Mouse (Mus musculus) kidney, postnatal 10 days (tissue): ENCODE measurements around the gene Fam171a1.
A peak's percentile ranks its signal among the peaks of the same experiment; 100 is the strongest.
"Not testable (repeated sequence)": the region's sequence is repeated elsewhere in the genome, so short reads cannot be mapped to it uniquely, and the experiment has no call there.

Source experiments
- DNase-seq: peaks from one replicate; pipeline ENCODE4 v3.0.0; 2021; ENCODE audit warnings: mixed read lengths

The Fam171a1 gene

DNA sequence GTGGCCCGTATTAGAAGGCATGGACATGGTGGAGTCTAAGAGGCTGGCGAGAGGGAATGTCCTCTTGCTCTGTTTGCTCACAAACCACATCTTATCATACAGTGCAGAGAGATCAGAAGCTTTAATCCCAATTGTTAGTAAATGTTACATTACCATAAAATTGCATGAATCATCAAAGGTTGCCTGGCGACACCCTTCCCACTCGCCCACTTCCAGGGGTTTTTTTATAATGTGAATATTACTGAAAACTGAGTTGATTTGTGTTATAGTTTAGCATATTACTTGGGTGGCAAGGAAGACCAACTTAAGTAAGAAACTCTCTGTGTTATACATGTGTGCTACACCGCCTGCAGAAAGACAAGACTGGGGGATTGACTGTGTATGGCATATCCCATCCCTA lies 60.9 kb downstream of the Fam171a1 start:
- DNase-seq, result no peak

DNA sequence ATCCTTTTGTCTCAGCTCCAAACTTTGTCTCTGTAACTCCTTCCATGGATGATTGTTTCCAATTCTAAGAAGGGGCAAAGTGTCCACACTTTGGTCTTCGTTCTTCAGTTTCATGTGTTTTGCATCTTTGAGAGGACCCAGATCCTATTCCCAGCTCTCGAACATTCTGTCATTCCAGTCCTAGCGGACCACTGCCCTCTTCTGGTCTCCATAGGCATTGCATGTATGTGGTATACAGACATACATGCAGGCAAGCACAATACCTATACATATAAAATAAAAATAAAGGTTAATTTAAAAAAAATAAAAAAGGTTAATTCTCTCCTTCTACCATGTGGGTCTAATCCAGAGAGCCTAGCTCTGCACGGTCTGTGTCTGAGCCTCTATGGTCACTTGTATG lies 62.0 kb downstream of the Fam171a1 start:
- DNase-seq, result not testable (repeated sequence)

DNA sequence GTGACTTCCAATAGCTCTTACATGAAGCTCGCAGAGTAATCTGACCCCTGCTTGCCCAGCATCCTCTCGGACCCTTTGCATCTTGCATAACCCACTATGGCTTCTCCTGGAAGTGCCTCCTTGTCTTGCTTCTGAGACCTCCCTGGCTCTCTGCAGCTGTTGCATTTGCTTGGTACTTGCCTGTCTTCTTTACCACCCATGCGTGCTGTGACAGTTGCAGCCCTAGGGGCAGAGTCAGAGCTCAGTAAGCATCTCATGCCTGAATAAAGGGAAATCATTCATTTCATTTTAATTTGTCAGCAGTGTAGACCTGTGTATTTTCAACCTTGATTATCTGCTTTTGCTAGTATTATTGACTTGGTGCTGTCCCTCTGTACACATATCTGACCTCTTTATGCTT lies 62.7 kb downstream of the Fam171a1 start:
- DNase-seq, result no peak

DNA sequence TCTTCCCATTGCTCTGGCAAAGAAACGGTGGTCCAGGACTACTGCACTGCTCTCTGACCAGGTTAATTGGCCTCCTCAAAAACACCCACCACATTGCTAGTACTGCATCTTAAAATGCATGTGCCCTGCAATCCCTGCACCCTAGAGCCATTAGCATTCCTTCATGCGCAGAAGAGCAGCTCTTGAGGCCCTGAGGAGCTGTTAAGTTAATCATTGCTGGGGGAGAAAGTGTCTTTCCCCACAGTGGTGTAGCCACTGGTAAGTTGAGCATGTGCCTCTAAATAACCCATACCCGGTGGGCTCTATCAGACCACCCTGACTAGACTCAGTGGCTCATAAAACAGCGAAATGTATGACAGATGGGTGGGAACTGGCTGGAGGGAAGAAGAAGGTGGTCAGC lies 66.5 kb downstream of the Fam171a1 start:
- DNase-seq, result no peak

DNA sequence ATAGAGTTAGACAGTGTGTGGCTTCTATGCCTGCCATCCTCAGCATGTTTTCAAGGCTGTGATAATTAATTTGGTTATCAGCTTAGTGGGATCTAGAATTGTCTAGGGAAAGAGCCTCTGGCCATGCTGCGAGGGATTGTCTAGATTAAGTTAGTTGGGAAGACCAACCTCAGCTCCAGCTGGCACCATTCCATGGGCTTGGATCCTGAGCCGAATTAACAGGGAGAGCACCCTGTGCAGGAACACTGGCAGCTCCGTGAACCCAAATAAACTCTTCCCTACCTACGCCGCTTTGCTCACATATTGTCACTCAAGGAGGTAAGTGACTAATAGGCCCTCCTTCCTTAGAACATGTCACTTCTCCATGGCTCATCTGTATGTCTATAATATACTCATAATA lies 69.6 kb downstream of the Fam171a1 start:
- no peak for DNase-seq

DNA sequence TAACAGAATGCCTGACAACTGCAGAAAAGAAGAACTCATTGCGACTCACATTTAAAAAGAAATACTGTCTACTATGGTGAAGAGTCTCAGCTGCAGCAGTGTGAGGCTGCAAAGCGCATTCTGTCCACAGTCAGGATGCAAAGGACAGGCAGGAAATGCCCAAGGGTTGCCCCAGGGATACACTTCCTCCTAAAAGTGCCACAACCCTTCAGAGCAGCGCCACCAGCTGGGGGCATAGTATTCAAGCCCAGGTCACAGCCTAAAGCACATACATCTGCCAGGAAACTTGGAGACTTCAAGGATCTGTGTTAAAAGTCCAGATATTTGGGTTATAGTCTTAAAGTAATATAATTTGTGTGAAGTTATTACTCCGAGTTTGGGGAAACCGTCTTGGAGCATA lies 71.3 kb downstream of the Fam171a1 start:
- DNase-seq, result peak; percentile 78

DNA sequence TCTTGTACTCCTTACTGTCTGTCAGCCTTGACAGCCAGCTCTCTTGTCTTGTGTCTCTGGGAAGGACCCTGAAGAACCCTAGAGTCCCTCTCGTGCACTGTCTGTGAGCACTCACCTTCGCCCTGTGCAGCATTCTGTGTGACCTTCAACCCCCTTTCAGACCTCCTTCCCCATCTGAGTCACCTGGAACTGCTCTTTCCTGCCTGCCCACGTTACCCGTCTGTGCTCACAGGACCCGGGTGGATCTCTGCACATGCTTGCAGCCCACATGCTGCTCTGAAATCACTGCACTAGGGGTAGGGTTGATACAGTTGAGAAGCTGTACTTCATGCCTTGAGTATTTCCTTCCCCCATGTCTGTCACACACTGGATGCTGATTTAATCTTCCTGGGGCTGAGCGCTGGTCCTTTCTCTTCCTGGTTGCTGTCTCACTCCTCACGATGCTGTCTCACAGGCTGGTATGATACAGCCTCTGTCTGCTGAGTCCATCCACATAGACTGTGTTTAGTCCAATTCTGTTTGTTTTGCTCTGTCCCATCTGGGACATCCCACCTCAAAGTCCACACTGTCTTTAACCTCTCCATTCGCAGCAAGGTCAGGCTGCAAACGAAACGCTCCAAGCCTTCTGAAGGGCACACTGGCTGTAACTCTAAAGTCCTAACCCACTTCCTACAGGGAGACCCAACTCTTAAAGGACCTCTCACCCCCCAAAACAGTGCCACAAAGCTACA lies 74.9 kb downstream of the Fam171a1 start:
- DNase-seq, result no peak

DNA sequence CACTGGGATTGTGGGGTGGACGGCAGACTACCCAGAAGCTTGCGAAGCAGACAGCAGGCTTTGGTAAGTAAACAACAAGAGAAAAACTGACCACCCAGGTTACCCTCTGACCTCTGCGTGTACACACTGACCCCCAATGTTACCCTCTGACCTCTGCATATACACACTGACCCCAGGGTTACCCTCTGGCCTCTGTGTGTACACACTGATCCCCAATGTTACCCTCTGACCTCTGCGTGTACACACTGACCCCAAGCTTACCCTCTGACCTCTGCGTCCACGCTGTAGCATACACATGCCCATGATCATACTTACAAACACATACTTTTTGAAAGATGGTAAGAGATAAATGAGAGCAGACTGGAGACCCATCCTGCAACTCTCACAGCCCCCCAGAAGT lies 77.1 kb downstream of the Fam171a1 start:
- DNase-seq, result no peak

DNA sequence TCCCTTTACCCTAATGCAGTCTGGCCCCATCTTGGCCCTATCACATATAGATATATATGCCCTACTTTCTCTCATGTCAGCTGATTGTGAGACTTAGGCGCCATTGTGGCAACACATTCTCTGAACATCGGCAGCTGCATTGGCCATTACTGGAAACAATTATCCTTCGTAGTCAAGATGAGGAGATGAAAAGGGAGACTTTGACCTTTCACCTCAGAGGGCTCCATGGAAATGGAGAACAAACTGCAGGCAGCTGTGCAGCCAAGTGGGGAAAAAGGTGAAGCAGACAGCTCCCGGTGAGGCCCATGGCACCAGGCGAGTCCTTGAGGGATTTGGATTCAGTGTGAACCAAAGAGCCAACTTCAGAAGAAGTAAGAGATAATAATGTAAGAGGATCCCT lies 81.5 kb downstream of the Fam171a1 start:
- no peak for DNase-seq

DNA sequence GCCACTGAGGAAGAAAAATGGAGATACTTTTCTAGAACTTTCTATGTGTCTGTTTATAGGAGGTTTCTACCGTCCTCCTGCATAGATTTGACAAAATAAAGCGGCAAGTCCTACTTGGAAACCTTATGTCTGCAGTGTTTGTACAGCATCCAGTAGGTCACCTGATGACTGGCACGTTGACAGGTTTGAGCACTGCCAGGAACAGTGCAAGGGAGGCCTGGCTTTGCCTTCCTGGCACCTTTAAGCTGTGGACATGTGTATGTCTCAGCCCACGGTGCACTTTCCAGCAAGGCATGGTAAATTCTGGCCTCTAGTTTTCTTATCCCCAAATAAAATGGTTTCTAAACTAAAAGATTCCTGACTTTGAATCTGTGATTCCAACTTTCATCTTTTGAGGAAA lies 86.4 kb downstream of the Fam171a1 start:
- DNase-seq, result no peak

DNA sequence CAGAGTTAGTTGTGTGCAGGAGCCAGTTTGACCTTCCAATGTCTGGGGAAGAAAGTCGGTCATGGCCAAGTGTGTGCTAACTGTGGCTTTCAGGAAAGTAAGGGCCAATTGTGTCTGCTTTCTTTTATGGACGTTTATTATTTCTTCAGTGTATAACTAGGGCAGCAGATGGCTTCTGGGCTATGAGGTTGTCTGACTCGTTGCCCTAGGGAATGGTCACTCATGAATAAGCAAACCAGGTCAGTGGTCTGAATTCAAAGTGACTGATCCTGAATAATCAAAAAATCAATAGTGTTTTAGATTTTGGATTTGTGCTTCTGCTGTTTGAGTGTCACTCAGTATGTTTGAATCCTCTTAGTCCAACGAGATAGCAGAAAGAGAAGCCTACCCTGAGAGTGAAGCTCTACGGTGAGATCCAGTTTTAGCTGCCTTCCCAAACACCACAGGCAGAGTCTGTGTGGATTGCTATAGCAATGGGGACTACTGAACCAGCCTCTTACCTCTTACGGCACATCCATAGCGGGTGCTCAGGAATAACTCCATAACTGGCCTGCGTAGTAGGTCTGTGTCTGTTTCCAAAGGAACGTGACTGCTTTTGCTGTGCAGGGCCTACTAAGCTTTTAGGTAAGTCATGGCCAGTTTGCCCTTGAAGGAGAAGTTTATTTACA lies 93.1 kb downstream of the Fam171a1 start:
- DNase-seq, result no peak

DNA sequence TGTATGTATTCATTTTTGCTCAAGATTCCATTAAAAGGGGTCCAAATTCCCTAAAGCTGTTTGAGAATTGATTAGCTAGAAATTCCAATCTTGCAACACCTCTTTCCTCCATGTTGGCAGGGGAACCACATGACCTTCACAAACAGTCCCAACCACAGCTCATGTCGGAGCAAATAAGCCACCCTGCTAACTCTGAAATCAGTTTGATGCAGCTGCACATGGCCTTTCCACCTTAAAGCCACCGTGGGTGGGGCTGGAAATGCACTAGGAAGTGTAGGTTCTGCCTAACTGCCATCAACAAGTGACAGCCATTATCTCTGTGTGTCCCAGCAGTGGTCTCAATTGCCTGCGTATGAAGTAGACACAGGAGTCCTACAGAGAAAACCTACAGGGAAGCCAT lies 101.5 kb downstream of the Fam171a1 start:
- DNase-seq, result no peak

DNA sequence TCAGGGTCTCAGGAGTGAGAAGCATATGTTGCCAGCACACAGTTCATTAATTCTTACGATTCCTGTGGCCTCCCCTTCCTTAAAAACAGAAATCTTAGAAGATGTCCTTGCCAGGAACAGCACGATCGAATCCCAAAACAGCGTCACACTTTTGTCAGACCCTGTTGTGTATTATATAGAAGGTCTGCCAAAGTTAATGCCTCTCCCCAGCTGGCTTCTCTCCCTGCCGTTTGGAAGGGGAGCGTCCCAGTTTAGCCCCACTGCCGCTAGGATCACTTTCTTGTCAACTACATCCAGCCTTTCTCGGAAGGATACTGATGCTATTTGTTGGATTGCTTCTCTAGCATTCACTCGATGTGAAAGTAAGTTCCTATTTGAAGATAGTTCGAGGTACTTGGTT lies 102.6 kb downstream of the Fam171a1 start:
- DNase-seq, result no peak

DNA sequence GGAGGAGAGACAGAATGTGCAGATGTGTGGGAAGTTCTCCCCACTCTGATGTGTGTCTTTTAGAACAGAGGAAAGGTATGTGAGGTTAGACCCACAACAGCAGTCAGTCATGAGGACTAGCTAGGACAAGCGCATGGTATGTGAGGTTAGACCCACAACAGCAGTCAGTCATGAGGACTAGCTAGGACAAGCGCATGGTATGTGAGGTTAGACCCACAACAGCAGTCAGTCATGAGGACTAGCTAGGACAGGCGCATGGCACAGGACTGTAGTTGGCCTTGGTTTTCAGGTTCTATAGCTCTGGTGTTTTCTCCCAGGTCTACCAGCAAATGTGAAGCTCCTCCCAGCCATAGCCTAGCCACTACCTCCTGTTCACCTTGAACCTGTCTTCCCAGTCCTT lies 103.6 kb downstream of the Fam171a1 start:
- DNase-seq, result not testable (repeated sequence)

DNA sequence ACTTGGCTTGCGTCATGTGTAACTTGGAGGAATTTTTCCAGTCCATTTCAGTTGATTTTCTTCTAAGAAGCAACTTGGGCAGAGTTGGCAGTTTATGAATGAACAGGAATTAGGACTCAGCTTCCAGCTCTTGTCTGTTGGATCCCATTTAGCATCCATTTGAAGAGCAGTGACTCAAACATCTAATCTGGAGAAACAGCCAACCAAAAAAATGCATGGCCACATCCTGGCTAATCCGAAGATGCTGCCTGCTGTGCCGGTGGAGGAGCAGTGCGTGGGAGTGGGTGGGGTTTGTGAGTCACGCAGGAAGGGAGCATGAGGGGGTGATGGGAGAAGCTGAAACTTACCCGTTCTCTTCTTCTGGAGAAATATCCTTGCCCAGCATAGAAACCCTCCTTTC lies 104.2 kb downstream of the Fam171a1 start:
- DNase-seq, result no peak

DNA sequence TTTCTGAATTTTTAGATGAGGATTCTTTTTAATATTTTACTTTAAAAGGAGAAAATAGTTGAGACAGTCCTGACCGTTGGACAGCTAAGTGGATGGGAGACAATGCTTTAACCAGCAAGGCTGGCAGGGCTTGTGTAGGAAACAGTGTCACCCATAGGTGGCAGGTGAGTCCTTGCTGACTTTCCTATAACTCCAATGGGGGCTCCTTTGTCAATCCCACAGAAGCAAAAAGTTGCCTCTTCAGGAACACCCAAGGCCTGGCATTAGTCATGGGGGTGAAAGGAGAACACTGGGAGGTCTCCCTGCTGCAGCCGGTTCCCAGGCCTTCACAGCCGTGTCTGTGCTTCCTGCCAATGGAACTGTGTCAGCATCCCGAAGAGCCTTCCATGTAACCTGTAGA lies 114.5 kb downstream of the Fam171a1 start:
- DNase-seq, result peak; percentile 28

DNA sequence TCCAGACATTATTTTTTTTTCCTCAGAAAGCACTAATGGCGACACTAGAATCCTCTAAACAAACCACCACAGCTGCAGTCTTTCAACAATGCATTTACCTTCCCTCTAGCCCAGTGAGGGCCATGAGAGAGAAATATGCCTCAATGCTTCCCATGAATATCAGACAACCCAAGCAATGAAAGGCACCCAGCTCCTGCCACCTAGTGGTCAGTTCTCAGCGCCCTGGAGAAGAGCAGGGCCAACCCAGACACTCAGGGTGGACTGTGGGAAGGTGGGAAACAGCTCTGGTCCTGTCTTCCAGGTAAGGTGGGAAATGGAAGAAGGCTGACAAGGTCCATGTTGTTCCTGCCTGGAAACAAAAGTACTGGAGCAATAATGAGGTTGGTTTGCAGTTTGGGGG lies 115.0 kb downstream of the Fam171a1 start:
- DNase-seq, result peak; percentile 83

DNA sequence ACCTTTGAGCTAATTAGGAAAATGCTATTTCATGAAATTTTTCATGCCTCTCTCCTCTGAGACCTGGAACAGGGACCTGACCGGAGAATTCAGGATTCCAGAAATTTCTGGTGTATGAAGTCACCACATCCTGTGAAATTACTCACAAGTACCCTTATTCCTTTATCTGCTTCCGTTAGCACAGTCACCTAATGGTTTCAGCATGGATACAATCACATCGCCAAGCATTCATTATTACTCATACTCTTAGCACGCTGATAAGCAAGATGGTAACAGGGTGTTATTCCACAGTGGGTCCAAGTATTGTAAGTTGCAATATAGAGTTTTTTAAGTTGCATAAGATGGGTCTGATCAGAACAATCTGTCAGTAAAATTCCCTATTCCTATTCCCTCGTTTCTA lies 125.2 kb downstream of the Fam171a1 start:
- DNase-seq, result no peak

DNA sequence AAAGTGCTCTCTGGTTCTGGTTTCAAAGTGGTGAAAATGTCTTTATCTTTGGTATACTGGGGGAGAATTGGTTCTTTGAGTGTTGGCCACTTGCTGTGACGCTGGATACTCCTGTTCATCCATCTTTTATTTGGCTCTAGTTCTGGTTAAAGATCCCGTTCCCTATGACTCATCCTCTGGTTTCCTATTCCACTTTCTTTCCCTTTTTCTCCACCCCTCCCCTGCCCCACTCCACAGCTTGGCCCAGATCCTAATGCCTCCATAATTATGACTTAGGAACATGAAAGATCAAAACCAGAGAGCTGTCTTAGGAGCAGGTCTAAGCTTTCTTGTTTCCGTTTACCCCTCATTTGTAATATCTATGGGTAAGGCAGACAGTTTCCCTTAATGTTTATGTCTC lies 130.2 kb downstream of the Fam171a1 start:
- DNase-seq, result no peak

DNA sequence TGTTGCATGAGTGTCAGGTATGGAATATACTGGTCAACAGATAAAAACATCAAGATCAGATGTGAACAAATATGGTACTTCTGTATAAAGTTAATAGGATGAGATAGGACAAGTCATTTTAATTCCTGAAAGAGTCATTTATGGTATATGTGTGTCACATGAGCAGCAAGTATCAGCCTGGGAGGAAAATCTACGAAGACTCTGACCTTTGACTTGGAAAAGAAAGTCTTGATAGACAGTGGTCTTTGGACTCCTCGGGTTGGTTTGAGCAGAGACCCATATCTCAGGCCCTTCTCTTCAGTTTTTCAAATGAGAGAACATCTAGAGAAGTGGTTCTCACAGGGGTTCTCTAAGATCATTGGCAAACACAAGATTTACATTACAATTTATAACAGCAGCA lies 137.3 kb downstream of the Fam171a1 start:
- no peak for DNase-seq

DNA sequence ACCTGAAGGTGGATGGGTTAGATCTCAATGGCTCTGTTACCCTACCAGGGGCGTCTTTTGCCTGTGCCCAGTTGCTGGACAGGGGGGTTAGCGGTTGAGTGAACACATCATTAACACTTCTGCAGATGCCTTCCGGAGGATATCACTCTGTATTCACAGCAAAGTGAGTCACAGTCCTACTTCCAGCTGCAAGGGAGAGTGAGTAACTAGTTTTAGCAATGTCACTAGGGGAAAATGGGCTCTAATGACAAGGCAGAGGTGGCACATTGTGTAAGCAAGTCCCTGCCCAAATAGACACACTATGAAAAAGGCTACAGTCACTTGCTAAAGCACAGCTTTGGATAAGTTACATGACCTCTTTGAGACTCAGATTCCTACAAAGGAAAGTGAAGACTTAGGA lies 152.4 kb downstream of the Fam171a1 start:
- no peak for DNase-seq

DNA sequence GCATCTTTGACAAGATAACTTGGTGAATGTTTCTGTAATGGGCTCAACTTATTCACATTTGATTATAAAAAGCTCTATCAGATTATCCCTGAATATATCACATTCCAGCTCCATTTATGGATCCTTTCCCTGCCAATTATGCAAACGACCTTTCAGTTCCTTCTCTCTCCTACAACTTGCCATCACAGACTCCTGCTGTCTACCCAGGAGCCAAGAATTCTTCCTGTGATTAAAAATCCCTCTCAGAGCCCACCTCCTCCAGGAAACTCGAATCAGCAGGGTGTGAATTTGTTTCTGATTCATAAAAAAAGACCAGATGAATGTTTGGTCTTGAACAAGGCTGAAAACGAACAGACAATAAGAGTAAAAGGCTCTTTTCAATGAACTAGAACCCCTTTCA lies 153.9 kb downstream of the Fam171a1 start:
- DNase-seq, result no peak

DNA sequence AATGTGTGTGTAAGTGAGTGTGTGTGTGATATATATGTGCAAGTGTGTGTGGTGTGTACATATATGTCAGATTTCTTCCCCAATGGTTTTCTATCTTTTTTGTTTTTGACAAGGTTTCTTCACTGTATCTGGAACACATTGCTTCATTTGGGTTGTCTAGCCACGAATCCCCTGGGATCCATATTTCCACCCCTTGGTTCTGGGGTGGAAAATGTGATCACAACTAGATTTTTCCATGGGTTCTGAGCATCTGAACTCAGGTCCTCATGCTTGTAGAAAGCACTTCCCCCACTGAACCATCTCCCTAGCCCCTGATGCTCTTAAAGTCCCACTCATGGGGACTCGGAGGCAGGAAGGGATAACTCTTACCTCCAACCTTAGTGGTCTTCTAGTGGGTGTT lies 159.3 kb downstream of the Fam171a1 start:
- DNase-seq, result no peak

DNA sequence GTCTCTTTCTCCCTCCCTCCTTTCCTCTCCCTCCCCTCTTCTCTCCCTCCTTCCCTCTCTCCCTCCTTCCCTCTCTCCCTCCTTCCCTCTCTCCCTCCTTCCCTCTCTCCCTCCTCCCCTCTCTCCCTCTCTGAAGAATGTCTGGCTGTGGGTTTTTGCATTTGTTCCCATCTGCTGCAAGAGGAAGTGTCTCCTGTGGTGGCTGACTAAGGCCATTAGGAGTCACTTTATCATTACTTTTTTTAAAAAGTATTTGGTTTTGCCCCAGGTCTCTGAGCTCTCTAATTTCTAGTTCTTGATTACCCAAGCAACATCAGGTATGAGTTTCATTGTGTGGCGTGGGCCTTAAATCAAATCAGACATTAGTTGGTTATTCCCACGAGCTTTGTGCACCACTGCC lies 162.1 kb downstream of the Fam171a1 start:
- DNase-seq, result no peak
